Mouse (Mus musculus) thymus, adult 2 months (tissue): ENCODE results near the gene Cnnm1. TPM values are rescaled to one million over a fixed set of nuclear protein-coding genes. Genes with fewer than 3 reads are reported as not detected.
A peak's percentile ranks its signal among the peaks of the same experiment; 100 is the strongest.
"Not testable (repeated sequence)": the region's sequence is repeated elsewhere in the genome, so short reads cannot be mapped to it uniquely, and the experiment has no call there.

Experiments used
- DNase-seq: peaks from one replicate; pipeline ENCODE4 v3.0.0; 2021
- H3K27ac ChIP-seq: fragments of 200-500 bp; 2 replicates; pipeline ENCODE4 v1.5.1; 2012; ENCODE audit warnings: low read length, control low read depth; ENCODE audit not compliant: control insufficient read depth, insufficient read depth
- H3K27me3 ChIP-seq: fragments of 200-500 bp; 2 replicates; pipeline ENCODE4 v1.6.1; 2012; ENCODE audit warnings: mild to moderate bottlenecking, low read length, moderate library complexity, mixed read lengths; ENCODE audit not compliant: control insufficient read depth, insufficient read depth
- H3K36me3 ChIP-seq: fragments of 200-500 bp; 2 replicates; pipeline ENCODE4 v1.6.1; 2012; ENCODE audit warnings: mild to moderate bottlenecking, low read length, moderate library complexity; ENCODE audit not compliant: control insufficient read depth, insufficient read depth
- H3K4me1 ChIP-seq: fragments of 200-500 bp; replicated peaks from 2 replicates; pipeline ENCODE4 v1.6.1; 2012; ENCODE audit warnings: low read length; ENCODE audit not compliant: control insufficient read depth, insufficient read depth
- H3K4me3 ChIP-seq: fragments of 200-500 bp; 2 replicates; pipeline ENCODE4 v1.5.1; 2012; ENCODE audit warnings: mild to moderate bottlenecking, low read length, control low read depth, moderate library complexity; ENCODE audit not compliant: control insufficient read depth, insufficient read depth
- CTCF ChIP-seq: fragments of 200-500 bp; IDR thresholded peaks from 2 replicates; pipeline ENCODE4 v1.5.1; 2012; ENCODE audit warnings: mild to moderate bottlenecking, control low read depth, low read length, moderate library complexity, borderline replicate concordance; ENCODE audit not compliant: control insufficient read depth, poor library complexity, insufficient read depth; ENCODE audit errors: extremely low read depth
- POLR2A ChIP-seq: fragments of 200-500 bp; IDR thresholded peaks from 2 replicates; pipeline ENCODE4 v1.6.1; 2012; ENCODE audit warnings: mild to moderate bottlenecking, low read length, control low read depth, moderate library complexity; ENCODE audit not compliant: control insufficient read depth, poor library complexity, insufficient read depth; ENCODE audit errors: extremely low read depth
- WGBS: fragments of 180-500 bp; shearing (Covaris S2); methylation state at CpG from one replicate; pipeline ENCODE4 v1.1.7; 2018; 5-methylcytosine and 5-hydroxymethylcytosine counted together
- polyA plus RNA-seq: library from polyadenylated mRNA; depleted of rRNA; stranded (reverse); fragments of >200 nt; gene quantifications from 2 replicates; pipeline ENCODE4 v1.2.3, GENCODE M21; 2012

Cnnm1 gene
- polyA plus RNA-seq, 1 experiment, result 2.9 TPM

- Histone ChIP-seq H3K27ac (no peak overlapping the region), H3K27me3 (no peaks in the 10 kb centered on the region), H3K4me3 (no peak overlapping the region), H3K36me3 (no peaks in the 10 kb centered on the region), H3K4me1 (no peaks in the 10 kb centered on the region)
- 52% methylated on average over 2 of the region's 2 CpGs for WGBS
- TF ChIP-seq CTCF (no peak), POLR2A (no peak)
- no peak for DNase-seq
These were observed 35.4 kb downstream of the Cnnm1 start for GRCm38 (mm10) chr19:43475642-43476041.

DNA sequence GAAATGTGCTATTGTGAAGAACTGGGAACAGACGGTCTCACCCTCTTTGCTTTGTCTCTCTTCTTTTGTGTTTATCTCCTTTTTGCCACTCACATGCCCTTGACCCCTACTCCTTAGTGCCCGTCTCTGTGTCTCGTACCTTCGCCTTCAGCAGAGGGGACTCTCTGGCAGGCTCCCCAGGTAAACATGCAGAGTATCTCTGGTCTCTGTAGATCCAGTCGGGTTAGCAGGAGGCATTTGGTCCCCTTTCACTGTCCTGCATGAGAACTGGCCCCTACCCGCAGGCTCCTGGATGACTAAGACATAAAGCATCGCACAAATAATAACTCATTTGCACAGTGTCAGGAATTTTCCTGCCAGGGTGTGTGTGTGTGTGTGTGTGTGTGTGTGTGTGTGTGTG is 35.8 kb downstream of the Cnnm1 start:
- Histone ChIP-seq H3K4me1 (no peaks in the 10 kb centered on the region), H3K27ac (no peak overlapping the region), H3K4me3 (no peak overlapping the region), H3K27me3 (no peaks in the 10 kb centered on the region), H3K36me3 (no peaks in the 10 kb centered on the region)
- 82% methylated on average over 7 of the region's 7 CpGs for WGBS
- TF ChIP-seq CTCF, result no peak
- TF ChIP-seq POLR2A, result no peak
- no peak for DNase-seq

DNA sequence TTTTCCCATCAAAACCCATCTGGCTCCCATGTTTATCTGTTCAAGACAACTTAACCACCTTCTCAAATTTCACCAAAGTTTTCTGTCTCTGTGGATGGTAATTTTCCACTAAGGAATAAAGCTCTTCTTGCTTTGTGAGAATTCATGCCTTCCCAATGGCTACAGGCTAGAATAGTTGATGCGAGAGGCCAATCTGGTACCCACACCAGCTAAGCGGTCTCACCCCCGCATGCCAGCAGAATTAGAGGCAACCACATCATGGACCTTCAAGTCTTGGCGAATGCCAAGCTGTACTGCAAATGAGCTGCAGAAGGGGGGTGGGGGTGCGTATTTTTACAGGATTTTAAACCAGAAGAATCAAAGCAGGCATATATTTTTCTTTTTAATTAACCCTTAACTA is 37.2 kb downstream of the Cnnm1 start:
- H3K4me1 ChIP-seq, result no peaks in the 10 kb centered on the region
- DNase-seq, result no peak
- H3K36me3 ChIP-seq, result no peaks in the 10 kb centered on the region
- no peaks in the 10 kb centered on the region for H3K27me3 ChIP-seq
- WGBS, result 89% methylated on average over 5 of the region's 5 CpGs
- H3K27ac ChIP-seq, result no peak overlapping the region
- no peak overlapping the region for H3K4me3 ChIP-seq
- no peak for TF ChIP-seq POLR2A
- TF ChIP-seq CTCF, result no peak

DNA sequence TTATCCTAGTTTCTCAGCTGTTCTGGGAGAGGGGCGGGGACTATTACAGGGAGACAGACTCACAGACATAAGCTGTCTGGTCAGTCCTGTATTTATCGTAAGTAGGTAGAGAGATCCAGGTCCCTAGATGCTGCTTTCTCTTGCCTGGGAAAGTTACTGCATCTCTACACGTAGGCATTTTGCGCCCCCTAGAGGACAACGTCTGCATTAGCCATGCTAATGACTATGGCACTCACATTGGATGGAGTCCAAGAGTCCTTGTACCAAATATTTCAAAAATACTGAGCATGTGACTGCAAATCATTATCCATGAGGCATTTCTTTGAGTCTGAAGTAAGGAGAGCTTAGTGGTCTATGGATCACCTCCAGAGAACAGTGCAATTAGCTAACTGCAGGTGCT is 38.7 kb downstream of the Cnnm1 start:
- no peak for TF ChIP-seq POLR2A
- no peak for TF ChIP-seq CTCF
- Histone ChIP-seq H3K27me3 (no peaks in the 10 kb centered on the region), H3K4me1 (no peaks in the 10 kb centered on the region), H3K4me3 (no peak overlapping the region), H3K27ac (no peak overlapping the region), H3K36me3 (no peaks in the 10 kb centered on the region)
- 22% methylated on average over 5 of the region's 5 CpGs for WGBS
- DNase-seq, result peak; percentile 62

DNA sequence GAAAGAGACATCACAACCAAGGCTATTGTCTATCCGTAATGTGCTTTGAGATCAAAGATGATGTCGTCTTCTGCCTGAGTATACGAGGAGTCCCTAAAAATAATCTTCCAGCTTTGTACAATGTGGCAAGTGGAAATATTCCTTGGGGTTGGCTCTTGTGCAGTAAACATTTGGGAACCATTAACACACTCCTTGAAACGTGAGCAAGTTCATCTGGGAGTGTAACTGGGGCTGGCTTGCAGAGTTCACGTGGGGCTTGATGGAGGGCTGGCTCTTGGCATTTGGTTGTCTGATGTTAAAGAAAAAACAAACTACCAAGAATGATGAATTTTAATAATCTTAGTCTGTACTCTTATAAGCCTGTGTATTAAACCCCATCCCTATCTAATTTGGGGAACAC is 39.2 kb downstream of the Cnnm1 start:
- no peak for TF ChIP-seq CTCF
- no peak for TF ChIP-seq POLR2A
- H3K27me3 ChIP-seq, result no peaks in the 10 kb centered on the region
- no peak for DNase-seq
- no peak overlapping the region for H3K4me3 ChIP-seq
- no peak overlapping the region for H3K27ac ChIP-seq
- H3K4me1 ChIP-seq, result no peaks in the 10 kb centered on the region
- WGBS, result 91% methylated on average over 5 of the region's 5 CpGs
- no peaks in the 10 kb centered on the region for H3K36me3 ChIP-seq

DNA sequence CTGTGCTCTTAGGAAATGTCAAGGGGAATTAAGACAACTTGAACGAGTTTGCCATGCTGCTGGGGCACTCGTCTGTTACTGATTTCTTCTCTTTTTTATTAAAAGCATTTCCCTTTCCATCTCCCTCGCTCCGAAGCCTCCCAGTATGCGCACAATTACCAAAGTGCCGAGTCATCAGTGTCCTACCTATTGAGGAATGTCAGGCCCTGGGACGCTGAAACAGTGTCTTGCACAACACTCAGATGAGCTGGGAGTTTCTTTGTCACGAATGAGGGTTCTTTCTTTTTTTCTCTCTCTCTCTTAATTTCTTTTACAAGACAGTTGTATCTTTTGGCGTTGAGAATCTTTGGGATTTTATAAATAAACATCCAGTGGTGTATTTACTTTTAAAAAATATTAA is 40.3 kb downstream of the Cnnm1 start:
- Histone ChIP-seq H3K27ac (no peak overlapping the region), H3K4me1 (no peaks in the 10 kb centered on the region), H3K4me3 (no peak overlapping the region), H3K27me3 (no peaks in the 10 kb centered on the region), H3K36me3 (no peaks in the 10 kb centered on the region)
- no peak for DNase-seq
- WGBS, result 83% methylated on average over 9 of the region's 9 CpGs
- no peak for TF ChIP-seq CTCF
- TF ChIP-seq POLR2A, result no peak

GRCm38 (mm10) chr19:43487429-43487828 is 47.2 kb downstream of the Cnnm1 start:
- no peaks in the 10 kb centered on the region for H3K27me3 ChIP-seq
- TF ChIP-seq POLR2A (no peak), CTCF (no peak)
- no peak overlapping the region for H3K4me3 ChIP-seq
- no peaks in the 10 kb centered on the region for H3K36me3 ChIP-seq
- WGBS, result 55% methylated on average over 3 of the region's 3 CpGs
- DNase-seq, result peak; percentile 32
- H3K4me1 ChIP-seq, result no peaks in the 10 kb centered on the region
- no peak overlapping the region for H3K27ac ChIP-seq

DNA sequence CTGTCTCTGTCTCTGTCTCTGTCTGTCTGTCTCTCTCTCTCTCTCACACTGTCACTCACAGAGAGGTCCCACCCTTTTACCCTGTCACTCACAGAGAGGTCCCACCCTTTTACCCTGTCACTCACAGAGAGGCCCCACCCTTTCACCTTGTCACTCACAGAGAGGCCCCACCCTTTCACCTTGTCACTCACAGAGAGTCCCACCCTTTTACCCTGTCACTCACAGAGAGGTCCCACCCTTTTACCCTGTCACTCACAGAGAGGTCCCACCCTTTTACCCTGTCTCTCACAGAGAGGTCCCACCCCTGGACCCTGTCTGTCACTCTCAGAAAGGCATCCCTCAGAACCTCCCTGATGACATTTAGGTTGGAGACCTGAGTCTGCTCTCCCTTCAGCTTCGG is 53.1 kb downstream of the Cnnm1 start:
- H3K36me3 ChIP-seq, DNase-seq, H3K4me3 ChIP-seq, H3K27me3 ChIP-seq, H3K27ac ChIP-seq, H3K4me1 ChIP-seq: not testable (repeated sequence)
- WGBS, result 95% methylated on average over 1 of the region's 1 CpGs
